Comparison of ENCODE assay signal across 1 mouse cellular context in the genomic region with DNA sequence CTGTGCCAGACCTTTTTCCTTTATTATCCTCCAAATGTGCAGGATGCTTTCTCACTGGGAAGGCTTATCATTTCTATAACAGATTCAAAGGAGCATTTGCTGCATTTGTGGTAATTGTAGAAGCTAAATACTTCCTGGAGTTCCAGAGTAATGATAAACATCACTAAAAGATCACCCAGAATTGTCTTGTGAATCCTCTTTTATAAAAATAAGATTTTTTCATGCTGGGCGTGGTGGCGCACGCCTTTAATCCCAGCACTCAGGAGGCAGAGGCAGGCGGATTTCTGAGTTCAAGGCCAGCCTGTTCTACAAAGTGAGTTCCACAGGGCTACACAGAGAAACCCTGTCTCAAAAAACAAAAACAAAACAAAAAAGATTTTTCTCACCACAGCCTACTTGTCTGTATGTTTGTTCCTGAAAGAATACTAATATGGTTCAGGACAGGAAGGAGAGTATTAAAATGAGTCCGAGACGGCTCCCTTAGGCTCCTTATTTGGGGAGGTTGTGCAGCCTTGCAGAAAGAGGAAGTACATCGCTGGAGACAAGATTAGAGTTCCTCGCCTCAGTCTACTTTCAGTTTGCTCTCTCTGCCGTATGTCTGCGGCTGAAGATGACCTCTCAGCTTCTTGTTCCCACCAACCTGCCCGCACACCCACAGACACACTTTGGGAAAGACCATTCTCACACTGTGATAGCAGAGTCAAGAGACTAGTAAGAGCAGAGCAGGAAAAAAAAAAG.
TF ChIP-seq lines count a peak whose summit lies in the region.

No protein-coding gene starts in this region.

TF ChIP-seq in MEL, 35 proteins besides CTCF, POLR2A, EP300 and RAD21:
- 0 out of 2 replicates have a peak, but pooled peaks have one; percentile 6 for TF ChIP-seq RCOR1 (IDR thresholded peaks at IDR 0.05; ENCODE audit: low read depth, low read length)
- no peak for TF ChIP-seq MAFK (IDR thresholded peaks at IDR 0.05; ENCODE audit: borderline replicate concordance, low read depth, low read length)
- TF ChIP-seq POLR2AphosphoS2 (IDR thresholded peaks at IDR 0.05; ENCODE audit: low read length) = no peak
- peak; percentile 42; the same call in 1 of the 2 replicates for TF ChIP-seq SIN3A (IDR thresholded peaks at IDR 0.05; ENCODE audit: low read length)
- TF ChIP-seq ZNF384 (IDR thresholded peaks at IDR 0.05; ENCODE audit: low read depth, low read length) = no peak; the same call in 1 of the 2 replicates
- TF ChIP-seq TAL1 (IDR thresholded peaks at IDR 0.05; ENCODE audit: low read length) = no peak
- TF ChIP-seq BHLHE40 (IDR thresholded peaks at IDR 0.05; ENCODE audit: borderline replicate concordance, low read depth, low read length) = peak; percentile 3; the same call in 1 of the 2 replicates
- TF ChIP-seq ETS1 (IDR thresholded peaks at IDR 0.05; ENCODE audit: low read depth, low read length) = peak; percentile 80
- TF ChIP-seq TBP (IDR thresholded peaks at IDR 0.05; ENCODE audit: low read depth, low read length) = peak; percentile 86
- 0 out of 2 replicates have a peak, but pooled peaks have one; percentile 47 for TF ChIP-seq MYC (IDR thresholded peaks at IDR 0.05; ENCODE audit: low read depth, low read length)
- 0 out of 2 replicates have a peak, but pooled peaks have one; percentile 6 for TF ChIP-seq SMC3 (IDR thresholded peaks at IDR 0.05; ENCODE audit: low read depth, low read length)
- TF ChIP-seq TCF12 (IDR thresholded peaks at IDR 0.05; ENCODE audit: low read depth, low read length) = no peak
- 0 out of 2 replicates have a peak, but pooled peaks have one; percentile 42 for TF ChIP-seq MAZ (IDR thresholded peaks at IDR 0.05; ENCODE audit: low read depth, low read length)
- peak; percentile 66; the same call in 1 of the 2 replicates for TF ChIP-seq ZMIZ1 (IDR thresholded peaks at IDR 0.05; ENCODE audit: low read depth, low read length)
- 0 out of 2 replicates have a peak, but pooled peaks have one; percentile 24 for TF ChIP-seq MAX (IDR thresholded peaks at IDR 0.05; ENCODE audit: low read length)
- TF ChIP-seq ZKSCAN1 (IDR thresholded peaks at IDR 0.05; ENCODE audit: low read depth, low read length) = no peak
- peak; percentile 59 for TF ChIP-seq NELFE (IDR thresholded peaks at IDR 0.05; ENCODE audit: low read depth, low read length)
- TF ChIP-seq CHD1 (IDR thresholded peaks at IDR 0.05; ENCODE audit: low read depth, low read length) = no peak
- peak; percentile 51; the same call in 1 of the 2 replicates for TF ChIP-seq GATA1 (IDR thresholded peaks at IDR 0.05; ENCODE audit: low read depth, low read length)
- 0 out of 2 replicates have a peak, but pooled peaks have one; percentile 45 for TF ChIP-seq HCFC1 (IDR thresholded peaks at IDR 0.05; ENCODE audit: low read depth, low read length)
